Mouse (Mus musculus) hindbrain, embryonic 10.5 days (tissue): Measurements from ENCODE around the gene Capn11. TPM values are rescaled to one million over a fixed set of nuclear protein-coding genes. Genes with fewer than 3 reads are reported as not detected.

Experiments used
- DNase-seq: peaks from one replicate; pipeline ENCODE4 v3.0.0-alpha.2; 2017; ENCODE audit warnings: low spot score
- H3K27ac ChIP-seq: fragments of 300-500 bp; sonication (generic); 2 replicates; pipeline ENCODE4 v1.5.1; 2016; ENCODE audit warnings: mild to moderate bottlenecking, moderate library complexity
- H3K27me3 ChIP-seq: fragments of 300-500 bp; sonication (generic); 2 replicates; pipeline ENCODE4 v1.6.1; 2016; ENCODE audit warnings: mild to moderate bottlenecking; ENCODE audit not compliant: poor library complexity, insufficient read depth, severe bottlenecking
- H3K36me3 ChIP-seq: fragments of 300-500 bp; sonication (generic); 2 replicates; pipeline ENCODE4 v1.6.1; 2016; ENCODE audit warnings: mild to moderate bottlenecking, moderate library complexity
- H3K4me1 ChIP-seq: fragments of 300-500 bp; sonication (generic); replicated peaks from 2 replicates; pipeline ENCODE4 v1.6.1; 2016; ENCODE audit warnings: mild to moderate bottlenecking
- H3K4me3 ChIP-seq: fragments of 300-500 bp; sonication (generic); 2 replicates; pipeline ENCODE4 v1.5.1; 2016; ENCODE audit warnings: mild to moderate bottlenecking, moderate library complexity
- H3K9me3 ChIP-seq: fragments of 300-500 bp; sonication (generic); 2 replicates; pipeline ENCODE4 v1.6.1; 2016; ENCODE audit warnings: mild to moderate bottlenecking, moderate library complexity
- WGBS: fragments of 180-500 bp; shearing (Covaris S2); methylation state at CpG from one replicate; pipeline ENCODE4 v1.1.7; 2016; 5-methylcytosine and 5-hydroxymethylcytosine counted together
- polyA plus RNA-seq: library from polyadenylated mRNA; unstranded; fragments of >200 nt; fragmentation: Nextera tagmentation; extraction: Ambion mirVana; gene quantifications from 2 replicates; pipeline ENCODE4 v1.2.1, GENCODE M21; 2016

The Capn11 gene
- polyA plus RNA-seq, 1 experiment from 2014 or later = 0.31 TPM

DNA sequence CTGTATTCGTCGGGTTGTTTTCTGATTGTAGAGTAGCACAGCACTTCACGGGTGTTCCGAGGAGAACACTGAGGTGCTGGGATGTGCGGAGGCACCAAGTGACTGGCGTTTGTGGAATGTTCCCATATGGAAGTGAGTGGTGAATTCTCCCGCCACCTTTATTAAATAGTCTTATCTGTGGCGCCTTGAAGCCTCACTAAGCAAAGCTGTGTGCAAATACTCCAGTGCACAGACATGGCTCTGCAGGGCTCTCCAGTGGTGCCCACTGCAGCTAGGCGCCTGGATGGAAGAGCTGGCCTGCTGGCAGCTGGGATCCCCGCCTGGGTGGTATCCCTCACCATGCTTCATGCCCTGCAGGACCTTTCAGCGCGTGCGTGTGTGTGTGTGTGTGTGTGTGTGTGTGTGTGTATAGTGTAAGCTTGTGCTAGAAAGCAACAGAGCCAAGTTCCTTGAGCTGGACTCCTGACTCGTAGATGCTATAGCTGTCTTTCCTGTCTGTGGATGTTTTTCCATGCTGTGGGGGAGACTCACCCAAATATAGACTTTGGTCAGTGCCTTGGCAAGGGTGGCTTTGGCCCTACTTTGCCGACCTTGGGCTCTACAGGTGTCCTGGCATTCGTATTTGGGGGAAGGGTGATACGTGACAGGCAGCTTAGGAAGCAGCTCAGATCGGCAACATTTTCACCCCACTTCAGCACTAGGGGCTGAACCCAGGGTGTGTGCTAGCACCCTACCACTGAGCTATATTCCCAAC is 34.9 kb upstream of the Capn11 start:
- 88% methylated on average over 18 of the region's 18 CpGs for WGBS

DNA sequence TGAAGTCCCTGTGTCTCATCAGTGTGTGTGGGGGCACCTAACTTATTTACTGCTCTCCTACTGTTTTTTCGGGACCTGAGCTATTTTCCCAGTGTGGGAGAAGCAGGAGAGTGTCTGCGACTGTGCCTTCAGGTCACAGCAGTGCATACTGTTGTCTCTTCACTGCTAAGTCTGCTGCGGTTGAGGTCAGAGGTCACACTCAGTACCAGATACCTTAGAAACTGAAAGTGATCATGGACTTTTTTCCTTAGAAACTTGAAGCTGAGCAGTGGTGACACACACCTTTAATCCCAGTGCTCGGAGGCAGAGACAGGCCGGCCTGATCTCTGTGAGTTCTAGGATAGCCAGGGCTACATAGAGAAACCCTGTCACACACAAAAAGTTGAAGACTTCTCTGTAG is 33.0 kb upstream of the Capn11 start:
- no peaks in the 10 kb centered on the region for H3K9me3 ChIP-seq
- H3K27me3 ChIP-seq = no peaks in the 10 kb centered on the region
- H3K36me3 ChIP-seq = peaks cover 10% of the 10 kb centered on the region
- no peak overlapping the region for H3K4me3 ChIP-seq
- 79% methylated on average over 5 of the region's 5 CpGs for WGBS
- H3K4me1 ChIP-seq = peaks cover 30% of the 10 kb centered on the region
- H3K27ac ChIP-seq = no peak overlapping the region
- DNase-seq = no peak

More for the DNA sequence above, 34.9 kb upstream of the Capn11 start:
- Histone ChIP-seq H3K27me3 (no peaks in the 10 kb centered on the region), H3K27ac (no peak overlapping the region), H3K4me1 (peaks cover 22% of the 10 kb centered on the region; the same call in 1 of the 2 replicates), H3K36me3 (peaks cover 22% of the 10 kb centered on the region), H3K4me3 (no peak overlapping the region), H3K9me3 (no peaks in the 10 kb centered on the region)
- DNase-seq = no peak

DNA sequence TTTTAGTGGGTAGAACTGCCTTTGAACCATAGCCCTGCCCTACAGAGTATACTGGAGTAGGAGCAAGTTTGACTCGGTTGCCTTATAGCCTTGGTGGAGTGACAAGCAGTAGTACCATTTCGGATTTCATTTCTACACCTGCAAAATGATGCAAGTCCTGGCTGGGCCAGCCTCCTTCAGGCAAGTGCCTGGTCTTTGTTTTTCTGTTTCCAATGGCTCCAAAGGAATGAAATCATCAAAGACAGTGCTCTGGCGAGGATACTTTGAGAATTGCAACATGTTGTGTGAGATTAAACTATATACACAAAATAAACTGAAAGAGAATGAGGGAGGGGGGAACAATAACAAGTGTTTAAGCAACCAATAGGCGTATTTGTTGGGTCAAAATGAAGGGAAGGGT is 30.9 kb upstream of the Capn11 start:
- Histone ChIP-seq H3K27me3 (no peaks in the 10 kb centered on the region), H3K36me3 (no peaks in the 10 kb centered on the region; the same call in 1 of the 2 replicates), H3K9me3 (no peaks in the 10 kb centered on the region), H3K27ac (no peak overlapping the region), H3K4me3 (no peak overlapping the region), H3K4me1 (peaks cover 43% of the 10 kb centered on the region)
- DNase-seq = no peak
- 93% methylated on average over 4 of the region's 4 CpGs for WGBS

DNA sequence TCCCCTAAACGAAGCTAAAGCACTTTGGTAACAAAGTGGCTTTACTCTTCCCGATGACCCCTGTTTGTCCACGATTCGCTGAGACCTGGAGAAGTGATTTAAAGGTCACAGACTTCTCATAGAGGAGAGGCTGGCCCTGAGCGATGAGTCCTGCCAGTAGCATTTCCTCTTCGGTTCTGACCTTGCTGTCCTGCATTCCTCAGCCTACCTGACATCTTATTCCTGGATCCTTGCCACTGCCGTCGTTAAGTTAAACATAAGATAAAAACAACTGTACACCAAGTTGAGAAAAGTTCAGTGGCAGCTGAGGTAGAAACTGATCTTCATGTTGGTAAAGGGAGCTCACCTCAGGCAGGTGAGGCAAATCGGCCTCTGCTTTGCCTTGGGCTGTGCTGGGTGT is 30.0 kb upstream of the Capn11 start:
- Histone ChIP-seq H3K27ac (no peak overlapping the region), H3K27me3 (no peaks in the 10 kb centered on the region), H3K4me3 (no peak overlapping the region), H3K36me3 (no peaks in the 10 kb centered on the region; the same call in 1 of the 2 replicates), H3K9me3 (no peaks in the 10 kb centered on the region), H3K4me1 (peaks cover 50% of the 10 kb centered on the region)
- no peak for DNase-seq
- WGBS = 91% methylated on average over 9 of the region's 9 CpGs

DNA sequence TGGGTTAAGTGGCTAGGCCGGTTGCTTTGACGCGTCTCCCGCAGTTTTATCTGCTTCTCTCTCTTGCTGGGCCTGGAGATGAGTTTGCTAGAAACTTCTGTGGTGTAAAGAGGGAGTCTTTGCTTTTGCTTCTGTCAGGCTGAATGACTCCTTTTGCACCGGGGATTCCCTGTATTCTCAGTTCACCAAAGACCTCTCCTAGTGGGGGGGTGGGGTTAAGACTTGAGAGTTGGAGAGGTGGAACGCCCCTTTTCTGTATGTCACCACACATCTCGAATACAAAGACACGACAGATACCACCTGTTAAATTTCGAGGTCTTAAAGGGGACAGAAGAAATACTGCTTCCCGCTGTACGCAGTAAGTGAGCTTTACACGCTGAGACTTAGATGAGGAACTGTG is 27.6 kb upstream of the Capn11 start, which contains the start of gene Tmem63b:
Gene Tmem63b, minus strand, starts transcription at position 190 of the 400 bp plus-strand sequence.
- H3K4me1 ChIP-seq = peaks cover 44% of the 10 kb centered on the region
- 11% methylated on average over 12 of the region's 12 CpGs for WGBS
- H3K36me3 ChIP-seq = peaks cover 10% of the 10 kb centered on the region
- peak within 1 kb of the TSS; percentile 72 for H3K4me3 ChIP-seq
- H3K27ac ChIP-seq = peak within 1 kb of the TSS; percentile 94
- no peak for DNase-seq
- H3K9me3 ChIP-seq = no peaks in the 10 kb centered on the region
- H3K27me3 ChIP-seq = no peaks in the 10 kb centered on the region

DNA sequence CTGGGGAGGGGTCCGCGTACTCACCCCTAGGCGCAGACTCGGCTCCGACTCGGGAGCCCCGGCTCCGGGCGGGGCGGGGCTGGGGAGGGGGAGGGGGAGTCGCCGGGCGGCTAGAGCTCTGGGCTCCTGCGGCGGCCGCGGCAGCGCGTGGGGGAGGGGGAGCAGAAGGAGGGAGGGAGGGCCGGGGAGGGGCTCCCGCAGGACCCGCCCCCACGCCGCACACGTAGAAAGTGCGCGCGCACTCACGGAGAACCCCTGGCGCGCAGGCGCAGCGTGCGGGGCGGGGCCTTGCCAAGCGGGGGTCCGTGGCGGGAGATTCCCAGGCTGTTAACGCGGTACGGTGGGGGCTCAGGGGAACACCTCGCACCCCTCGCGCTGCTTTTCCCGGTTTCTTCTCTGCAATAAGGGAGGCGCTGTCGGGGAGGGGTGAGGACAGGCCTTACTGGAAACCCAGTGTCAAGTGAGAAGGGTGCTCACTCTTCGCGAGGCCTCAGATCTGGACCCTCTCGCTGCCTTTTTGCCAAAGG is 27.0 kb upstream of the Capn11 start, which contains the start of gene Mrpl14:
Gene Mrpl14, plus strand, starts transcription at position 230 of the 527 bp plus-strand sequence.
- Histone ChIP-seq H3K4me1 (peaks cover 44% of the 10 kb centered on the region), H3K4me3 (peak within 1 kb of the TSS; percentile 72), H3K9me3 (no peaks in the 10 kb centered on the region), H3K27ac (peak within 1 kb of the TSS; percentile 94), H3K27me3 (no peaks in the 10 kb centered on the region), H3K36me3 (peaks cover 12% of the 10 kb centered on the region)
- peak; percentile 92 for DNase-seq
- under 1% methylated on average over 42 of the region's 50 CpGs for WGBS

DNA sequence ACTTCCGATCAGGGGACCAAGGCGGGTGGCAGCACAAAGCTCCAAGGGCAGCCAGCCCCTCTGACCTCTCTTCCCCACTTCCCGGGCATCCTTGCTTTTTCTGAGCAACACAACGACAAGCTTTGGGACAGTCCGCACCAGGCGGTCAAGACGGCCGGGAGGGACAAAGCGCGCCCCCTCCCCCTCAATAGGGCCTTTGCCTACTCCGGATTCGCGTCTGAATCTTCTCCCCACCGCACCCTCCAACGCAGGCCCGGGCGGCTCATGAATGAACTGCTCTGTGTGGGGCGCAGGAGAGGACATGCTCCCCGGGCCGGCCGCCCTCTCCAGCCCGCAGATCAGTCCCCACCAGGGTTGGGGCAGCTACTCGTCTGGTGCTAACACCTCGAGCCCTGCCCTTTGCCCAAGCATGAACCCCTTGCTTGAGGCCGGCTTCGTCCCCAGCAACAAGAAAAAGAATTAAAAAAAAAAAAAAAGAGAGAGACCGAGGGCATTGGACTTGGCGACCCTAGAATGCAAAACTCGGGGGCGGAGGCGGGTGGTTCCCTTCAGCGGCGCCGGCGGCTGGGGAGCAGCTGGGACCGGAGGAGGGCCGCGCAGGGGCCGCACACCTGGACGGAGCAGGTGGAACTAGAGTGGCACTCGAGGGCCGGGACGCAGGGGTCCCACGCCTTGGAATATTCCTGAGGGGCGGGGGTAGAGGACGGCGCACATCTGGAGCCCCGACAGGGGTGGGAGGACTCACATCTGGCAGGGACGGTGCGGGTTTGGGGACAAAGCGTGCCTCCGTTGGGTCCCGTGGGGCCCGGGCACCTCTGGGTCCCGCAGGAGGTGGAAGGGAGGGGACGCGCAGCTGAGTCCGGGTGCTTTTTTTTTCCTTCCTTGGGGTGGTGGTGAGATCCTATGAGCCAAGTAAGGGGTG is 26.3 kb upstream of the Capn11 start:
- peak overlapping the region; percentile 94 for H3K27ac ChIP-seq
- H3K4me3 ChIP-seq = peak overlapping the region; percentile 72
- under 1% methylated on average over 58 of the region's 58 CpGs for WGBS
- peaks cover 12% of the 10 kb centered on the region for H3K36me3 ChIP-seq
- peaks cover 51% of the 10 kb centered on the region for H3K4me1 ChIP-seq
- no peaks in the 10 kb centered on the region for H3K27me3 ChIP-seq
- H3K9me3 ChIP-seq = no peaks in the 10 kb centered on the region
- peak; percentile 72 for DNase-seq

DNA sequence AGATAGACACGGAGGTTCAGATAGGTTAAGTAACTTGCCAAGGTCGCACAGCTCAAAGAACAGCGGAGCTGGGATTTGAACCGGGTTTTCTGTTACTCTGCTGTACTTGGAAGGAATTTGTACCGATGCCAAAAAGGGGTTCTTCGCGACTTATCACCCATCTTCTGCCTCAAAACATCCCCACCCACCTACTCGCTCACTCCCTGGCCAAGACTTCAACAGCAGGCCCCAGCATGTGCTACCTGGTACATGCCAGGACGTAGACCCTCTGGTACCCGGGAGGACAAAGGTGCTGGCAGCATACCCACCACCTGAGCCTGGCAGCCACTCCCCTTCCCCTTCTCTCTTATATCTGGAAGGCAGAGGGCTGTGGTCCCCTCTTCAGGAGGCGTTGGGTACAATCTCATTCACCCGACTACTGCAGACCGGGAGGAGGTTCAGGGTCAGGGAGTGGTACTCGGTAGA is 25.6 kb upstream of the Capn11 start:
- peaks cover 15% of the 10 kb centered on the region for H3K36me3 ChIP-seq
- no peaks in the 10 kb centered on the region for H3K27me3 ChIP-seq
- peak overlapping the region; percentile 94 for H3K27ac ChIP-seq
- no peaks in the 10 kb centered on the region for H3K9me3 ChIP-seq
- no peak for DNase-seq
- H3K4me1 ChIP-seq = peaks cover 52% of the 10 kb centered on the region
- peak overlapping the region; percentile 72 for H3K4me3 ChIP-seq
- WGBS = 31% methylated on average over 14 of the region's 14 CpGs

DNA sequence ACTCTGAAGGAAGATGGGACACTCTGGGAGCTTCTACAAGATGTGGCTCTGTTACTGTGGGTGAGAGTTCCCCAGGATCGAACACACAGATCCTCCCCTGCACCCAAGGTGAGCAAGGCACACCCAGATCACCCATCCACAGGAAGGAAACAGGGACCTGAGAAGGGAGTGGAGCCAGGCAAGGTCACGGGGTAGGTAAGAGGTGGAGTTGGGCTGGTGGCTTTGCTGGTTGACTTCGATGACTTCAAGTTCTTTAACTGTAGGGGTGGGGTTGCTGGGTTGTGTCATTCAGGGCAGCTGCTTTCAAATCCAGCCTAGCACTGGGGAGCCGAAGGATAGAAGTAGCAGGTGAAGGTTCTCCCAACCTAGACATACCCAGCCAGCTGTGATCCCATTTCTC is 23.7 kb upstream of the Capn11 start:
- no peak for DNase-seq
- Histone ChIP-seq H3K4me3 (no peak overlapping the region), H3K27ac (no peak overlapping the region), H3K4me1 (peaks cover 63% of the 10 kb centered on the region), H3K9me3 (no peaks in the 10 kb centered on the region), H3K27me3 (no peaks in the 10 kb centered on the region), H3K36me3 (peaks cover 33% of the 10 kb centered on the region)
- 92% methylated on average over 4 of the region's 4 CpGs for WGBS

DNA sequence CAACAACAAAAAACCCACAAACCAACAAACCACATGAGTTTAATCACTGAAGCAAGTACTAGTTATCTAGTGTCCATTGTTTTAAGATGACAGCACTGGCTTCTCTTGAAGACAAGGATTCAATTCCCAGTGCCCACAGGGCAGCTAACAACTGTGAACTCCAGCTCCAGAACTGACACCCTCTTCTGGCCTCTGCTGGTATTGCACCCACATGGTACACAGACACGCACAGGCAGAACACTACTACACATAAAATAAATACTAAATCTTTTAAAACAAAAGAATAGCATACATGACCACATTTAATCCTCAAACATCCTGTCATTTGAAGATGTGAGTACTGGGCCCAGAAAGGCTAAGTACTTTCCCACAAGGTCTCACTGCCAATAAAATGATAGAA is 22.5 kb upstream of the Capn11 start:
- Histone ChIP-seq H3K9me3 (no peaks in the 10 kb centered on the region), H3K4me3 (no peak overlapping the region), H3K4me1 (peaks cover 51% of the 10 kb centered on the region), H3K27ac (no peak overlapping the region), H3K27me3 (no peaks in the 10 kb centered on the region), H3K36me3 (peaks cover 46% of the 10 kb centered on the region)
- peak; percentile 31 for DNase-seq
- 97% methylated on average over 1 of the region's 1 CpGs for WGBS

DNA sequence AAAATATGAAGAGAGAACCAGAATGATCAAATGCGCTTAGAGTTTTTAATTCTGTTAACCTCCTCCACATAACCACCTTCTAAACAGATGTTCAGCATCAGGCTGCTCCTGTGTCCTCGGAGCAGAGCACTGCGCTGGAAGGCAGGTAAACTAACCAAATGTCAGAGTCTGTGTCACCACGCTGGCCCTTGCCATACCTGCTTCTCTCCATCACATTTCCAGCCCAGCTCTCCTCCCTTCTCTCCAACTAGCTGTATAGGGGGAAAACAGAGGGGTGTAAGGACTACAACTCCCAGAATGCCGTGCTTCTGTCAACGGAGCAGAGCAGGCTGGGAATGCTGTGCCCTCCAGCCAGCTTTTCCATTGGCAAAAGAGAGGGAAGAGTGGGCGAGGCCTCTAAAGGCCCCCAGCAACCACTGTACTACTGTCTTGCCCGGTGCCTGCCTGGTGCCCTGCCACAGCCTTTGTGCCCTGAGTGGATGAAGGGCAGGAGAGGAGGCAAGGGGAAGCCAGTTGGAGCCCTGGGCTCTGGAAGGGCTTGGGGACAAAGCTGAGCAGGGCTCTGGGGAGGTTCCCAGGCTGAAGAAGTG is 21.4 kb upstream of the Capn11 start:
- DNase-seq = peak; percentile 45
- peaks cover 57% of the 10 kb centered on the region for H3K36me3 ChIP-seq
- peaks cover 42% of the 10 kb centered on the region for H3K4me1 ChIP-seq
- peak overlapping the region; percentile 25 for H3K4me3 ChIP-seq
- H3K27me3 ChIP-seq = no peaks in the 10 kb centered on the region
- no peaks in the 10 kb centered on the region for H3K9me3 ChIP-seq
- peak overlapping the region; percentile 80 for H3K27ac ChIP-seq
- 53% methylated on average over 8 of the region's 8 CpGs for WGBS

DNA sequence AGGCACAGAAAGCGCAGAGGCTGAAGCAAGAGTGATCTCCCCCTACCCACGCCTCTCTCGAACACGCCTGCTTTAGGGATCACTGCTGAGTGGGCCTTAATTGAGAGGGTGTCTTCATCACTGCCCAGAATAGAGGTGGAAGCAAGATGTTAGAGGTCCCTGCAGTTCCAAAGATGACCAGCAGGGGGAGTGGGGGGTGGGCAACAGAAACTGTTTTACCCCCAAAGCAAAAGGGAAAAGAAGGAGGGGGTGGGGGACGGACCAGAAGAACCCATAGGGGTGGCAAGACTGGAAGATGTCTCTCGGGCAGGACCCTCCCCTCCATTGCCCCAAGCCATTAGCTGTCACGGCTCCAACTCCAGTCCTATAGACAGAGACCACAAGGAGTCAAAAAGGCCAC is 19.0 kb upstream of the Capn11 start:
- H3K27me3 ChIP-seq = no peaks in the 10 kb centered on the region
- peak; percentile 74 for DNase-seq
- peaks cover 81% of the 10 kb centered on the region for H3K36me3 ChIP-seq

More for the DNA sequence above, 19.0 kb upstream of the Capn11 start:
- Histone ChIP-seq H3K9me3 (no peaks in the 10 kb centered on the region), H3K4me1 (peaks cover 28% of the 10 kb centered on the region), H3K27ac (no peak overlapping the region), H3K4me3 (no peak overlapping the region)
- WGBS = 39% methylated on average over 7 of the region's 7 CpGs
